Mouse (Mus musculus) cerebellum, postnatal 36 days (tissue): Measurements from ENCODE around the gene Syt9.

ENCODE experiments used
- DNase-seq, 2 experiments: peaks; one replicate each; pipeline ENCODE4 v3.0.0; 2021 to 2022; ENCODE audit warnings: mixed read lengths in 2 of 2

Syt9 gene

GRCm38 (mm10) chr7:107370232-107371125, at the start of gene Syt9:
Gene Syt9 (plus strand): TSS chr7:107370728.
- DNase-seq, result peak; percentile 68 to 71

- DNase-seq, result no peak
Observed at GRCm38 (mm10) chr7:107339013-107339412, 31.5 kb upstream of the Syt9 start.

- no peak for DNase-seq
Observed at GRCm38 (mm10) chr7:107339560-107340057, 30.9 kb upstream of the Syt9 start.

- DNase-seq, result no peak
Observed at GRCm38 (mm10) chr7:107340221-107340620, 30.3 kb upstream of the Syt9 start.

- DNase-seq, result no peak
Observed at GRCm38 (mm10) chr7:107341519-107342190, 28.9 kb upstream of the Syt9 start.

- no peak for DNase-seq
Observed at GRCm38 (mm10) chr7:107349201-107349600, 21.3 kb upstream of the Syt9 start.

GRCm38 (mm10) chr7:107362153-107362552, 8.4 kb upstream of the Syt9 start:
- no peak for DNase-seq

GRCm38 (mm10) chr7:107362634-107363033, 7.9 kb upstream of the Syt9 start:
- DNase-seq, result no peak

- peak in 1 of 2 experiments; percentile 51 for DNase-seq
Observed at GRCm38 (mm10) chr7:107371126-107371920, 795 bp downstream of the Syt9 start.

GRCm38 (mm10) chr7:107380562-107380961, 10.0 kb downstream of the Syt9 start:
- DNase-seq, result no peak

GRCm38 (mm10) chr7:107389604-107390003, 19.1 kb downstream of the Syt9 start:
- no peak for DNase-seq

GRCm38 (mm10) chr7:107392749-107393148, 22.2 kb downstream of the Syt9 start:
- no peak for DNase-seq

GRCm38 (mm10) chr7:107400061-107400799, 29.7 kb downstream of the Syt9 start:
- peak; percentile 95 for DNase-seq

GRCm38 (mm10) chr7:107403261-107403660, 32.7 kb downstream of the Syt9 start:
- peak in 1 of 2 experiments; percentile 45 for DNase-seq

- DNase-seq, result peak; percentile 33 to 54
Observed at GRCm38 (mm10) chr7:107414928-107415327, 44.4 kb downstream of the Syt9 start.

GRCm38 (mm10) chr7:107417043-107417850, 46.7 kb downstream of the Syt9 start:
- DNase-seq, result no peak

GRCm38 (mm10) chr7:107437381-107437780, 66.9 kb downstream of the Syt9 start:
- no peak for DNase-seq

- no peak for DNase-seq
Observed at GRCm38 (mm10) chr7:107444579-107444978, 74.1 kb downstream of the Syt9 start.

- peak in 1 of 2 experiments; percentile 37 for DNase-seq
Observed at GRCm38 (mm10) chr7:107454660-107455059, 84.1 kb downstream of the Syt9 start.

- DNase-seq, result no peak
Observed at GRCm38 (mm10) chr7:107455118-107455521, 84.6 kb downstream of the Syt9 start.

GRCm38 (mm10) chr7:107461167-107461566, 90.6 kb downstream of the Syt9 start:
- DNase-seq, result peak in 1 of 2 experiments; percentile 47
